Mouse (Mus musculus) midbrain, embryonic 13.5 days (tissue): ENCODE data around the gene Svip. TPM values are rescaled to one million over a fixed set of nuclear protein-coding genes. Genes with fewer than 3 reads are reported as not detected.

Experiments used
- ATAC-seq: fragments of 200-750 bp; cut with Nextera tagmentation; 2 replicates; pipeline ENCODE4 v1.8.0; 2017; ENCODE audit warnings: mild to moderate bottlenecking, moderate TSS enrichment, moderate library complexity
- H3K27ac ChIP-seq: fragments of 300-500 bp; sonication (generic); 2 replicates; pipeline ENCODE4 v1.5.1; 2015; ENCODE audit warnings: inconsistent platforms, mild to moderate bottlenecking, moderate library complexity
- H3K27me3 ChIP-seq: fragments of 300-500 bp; sonication (generic); 2 replicates; pipeline ENCODE4 v1.6.1; 2015; ENCODE audit warnings: mild to moderate bottlenecking, inconsistent platforms
- H3K36me3 ChIP-seq: fragments of 300-500 bp; sonication (generic); 2 replicates; pipeline ENCODE4 v1.6.1; 2015; ENCODE audit warnings: mild to moderate bottlenecking, inconsistent platforms
- H3K4me1 ChIP-seq: fragments of 300-500 bp; sonication (generic); replicated peaks from 2 replicates; pipeline ENCODE4 v1.6.1; 2015; ENCODE audit warnings: inconsistent platforms
- H3K4me2 ChIP-seq: fragments of 300-500 bp; sonication (generic); replicated peaks from 2 replicates; pipeline ENCODE4 v1.6.1; 2015; ENCODE audit warnings: moderate library complexity, mild to moderate bottlenecking, inconsistent platforms
- H3K4me3 ChIP-seq: fragments of 300-500 bp; sonication (generic); replicated peaks from 2 replicates; pipeline ENCODE4 v1.5.1; 2015; ENCODE audit warnings: mild to moderate bottlenecking, inconsistent platforms
- H3K9ac ChIP-seq: fragments of 300-500 bp; sonication (generic); replicated peaks from 2 replicates; pipeline ENCODE4 v1.6.1; 2015; ENCODE audit warnings: mild to moderate bottlenecking, inconsistent platforms
- H3K9me3 ChIP-seq: fragments of 300-500 bp; sonication (generic); 2 replicates; pipeline ENCODE4 v1.6.1; 2016; ENCODE audit warnings: mild to moderate bottlenecking, inconsistent platforms
- WGBS: fragments of 180-500 bp; shearing (Covaris S2); methylation state at CpG from one replicate; pipeline ENCODE4 v1.1.7; 2015; 5-methylcytosine and 5-hydroxymethylcytosine counted together
- polyA plus RNA-seq: library from polyadenylated mRNA; unstranded; fragments of >200 nt; fragmentation: Nextera tagmentation; extraction: Ambion mirVana; gene quantifications from 2 replicates; pipeline ENCODE4 v1.2.1, GENCODE M21; 2015

Svip gene
- polyA plus RNA-seq, 1 experiment from 2014 or later: 17.1 TPM

GRCm38 (mm10) chr7:51985763-51986162 lies 20.1 kb downstream of the Svip start:
- no peak overlapping the region for H3K27ac ChIP-seq
- WGBS: 77% methylated on average over 6 of the region's 6 CpGs
- H3K9ac ChIP-seq: no peak overlapping the region
- H3K4me2 ChIP-seq: no peak overlapping the region
- no peak for ATAC-seq
- no peak overlapping the region for H3K4me3 ChIP-seq
- H3K27me3 ChIP-seq: no peaks in the 10 kb centered on the region
- H3K4me1 ChIP-seq: no peaks in the 10 kb centered on the region
- no peaks in the 10 kb centered on the region for H3K36me3 ChIP-seq
- no peaks in the 10 kb centered on the region for H3K9me3 ChIP-seq

- WGBS: 24% methylated on average over 1 of the region's 1 CpGs
These were observed 23.5 kb downstream of the Svip start for GRCm38 (mm10) chr7:51982303-51982702.

DNA sequence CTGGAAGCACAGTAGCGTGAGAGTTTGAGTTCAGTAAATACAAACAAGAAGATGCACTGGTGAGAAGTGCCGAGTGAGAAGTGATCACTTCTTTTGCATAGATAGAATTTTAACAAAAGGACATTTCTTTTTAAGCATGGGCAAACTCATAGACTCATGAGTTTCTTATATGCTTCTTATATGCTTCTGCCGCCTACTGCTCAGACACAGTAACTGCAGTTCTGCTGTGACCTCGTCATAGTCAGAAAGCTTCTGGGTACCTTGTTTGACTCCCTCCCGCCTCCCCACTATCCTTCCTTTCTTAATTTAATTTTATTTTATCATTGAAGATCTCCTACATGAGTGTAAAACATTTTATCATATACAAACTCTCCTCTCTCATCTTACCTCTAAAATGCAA lies 26.5 kb downstream of the Svip start:
- ATAC-seq: no peak
- H3K36me3 ChIP-seq: no peaks in the 10 kb centered on the region
- H3K4me2 ChIP-seq: no peak overlapping the region
- H3K4me3 ChIP-seq: no peak overlapping the region
- no peak overlapping the region for H3K27ac ChIP-seq
- no peak overlapping the region for H3K9ac ChIP-seq
- H3K27me3 ChIP-seq: no peaks in the 10 kb centered on the region
- H3K4me1 ChIP-seq: peaks cover 9% of the 10 kb centered on the region
- H3K9me3 ChIP-seq: no peaks in the 10 kb centered on the region
- WGBS: 50% methylated on average over 5 of the region's 5 CpGs

More at GRCm38 (mm10) chr7:51982303-51982702, 23.5 kb downstream of the Svip start:
- Histone ChIP-seq H3K36me3 (no peaks in the 10 kb centered on the region), H3K4me1 (no peaks in the 10 kb centered on the region), H3K4me3 (no peak overlapping the region), H3K27ac (no peak overlapping the region), H3K9me3 (no peaks in the 10 kb centered on the region), H3K4me2 (no peak overlapping the region), H3K27me3 (no peaks in the 10 kb centered on the region), H3K9ac (no peak overlapping the region)
- no peak for ATAC-seq

GRCm38 (mm10) chr7:51975181-51975580 lies 30.6 kb downstream of the Svip start:
- H3K4me1 ChIP-seq: peaks cover 16% of the 10 kb centered on the region
- no peak overlapping the region for H3K4me3 ChIP-seq
- WGBS: 48% methylated on average over 6 of the region's 6 CpGs
- peak overlapping the region; percentile 15; the same call in 1 of the 2 replicates for H3K27ac ChIP-seq
- peak; percentile 49; the same call in 1 of the 2 replicates for ATAC-seq
- no peaks in the 10 kb centered on the region for H3K9me3 ChIP-seq
- H3K9ac ChIP-seq: no peak overlapping the region
- H3K36me3 ChIP-seq: no peaks in the 10 kb centered on the region
- no peak overlapping the region for H3K4me2 ChIP-seq
- H3K27me3 ChIP-seq: no peaks in the 10 kb centered on the region

GRCm38 (mm10) chr7:51973526-51973925 lies 32.3 kb downstream of the Svip start:
- no peaks in the 10 kb centered on the region for H3K27me3 ChIP-seq
- H3K4me3 ChIP-seq: no peak overlapping the region
- H3K36me3 ChIP-seq: no peaks in the 10 kb centered on the region
- H3K9ac ChIP-seq: no peak overlapping the region
- no peaks in the 10 kb centered on the region for H3K9me3 ChIP-seq
- peak; percentile 3; the same call in 1 of the 2 replicates for ATAC-seq
- no peak overlapping the region for H3K27ac ChIP-seq
- 72% methylated on average over 2 of the region's 2 CpGs for WGBS
- no peak overlapping the region for H3K4me2 ChIP-seq
- H3K4me1 ChIP-seq: peaks cover 16% of the 10 kb centered on the region

GRCm38 (mm10) chr7:51973091-51973490 lies 32.7 kb downstream of the Svip start:
- Histone ChIP-seq H3K4me1 (peaks cover 16% of the 10 kb centered on the region), H3K27me3 (no peaks in the 10 kb centered on the region), H3K9me3 (no peaks in the 10 kb centered on the region), H3K36me3 (no peaks in the 10 kb centered on the region), H3K4me2 (no peak overlapping the region), H3K4me3 (no peak overlapping the region), H3K27ac (peak overlapping the region; percentile 39; the same call in 1 of the 2 replicates), H3K9ac (no peak overlapping the region)
- ATAC-seq: peak; percentile 46; the same call in 1 of the 2 replicates
- WGBS: 76% methylated on average over 5 of the region's 5 CpGs

- no peak overlapping the region for H3K9ac ChIP-seq
- no peaks in the 10 kb centered on the region for H3K36me3 ChIP-seq
- H3K4me3 ChIP-seq: no peak overlapping the region
- peak; percentile 61 for ATAC-seq
- H3K27me3 ChIP-seq: no peaks in the 10 kb centered on the region
- no peaks in the 10 kb centered on the region for H3K9me3 ChIP-seq
- H3K4me1 ChIP-seq: peaks cover 16% of the 10 kb centered on the region
- peak overlapping the region; percentile 71 for H3K27ac ChIP-seq
- no peak overlapping the region for H3K4me2 ChIP-seq
- 34% methylated on average over 6 of the region's 6 CpGs for WGBS
These were observed 33.5 kb downstream of the Svip start for GRCm38 (mm10) chr7:51972252-51972855.

DNA sequence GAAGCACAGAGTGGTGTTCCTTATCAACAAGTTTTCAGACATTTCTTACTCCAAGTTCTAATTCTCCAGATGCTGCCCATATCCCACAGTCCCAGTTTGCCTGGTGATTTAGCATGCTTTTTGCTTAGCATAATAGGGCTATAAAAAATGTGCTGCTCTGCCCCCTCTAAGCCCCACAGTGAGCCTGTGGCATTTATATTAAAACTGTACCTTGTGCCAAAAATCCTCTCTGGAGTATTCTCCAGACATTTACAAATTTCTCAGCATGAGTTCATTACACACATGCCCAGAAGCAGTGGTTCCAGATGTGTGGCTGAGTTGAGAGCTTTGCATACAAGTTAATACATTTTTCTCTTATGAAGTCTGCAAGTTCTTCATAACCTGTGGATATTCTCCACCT lies 36.4 kb downstream of the Svip start:
- H3K4me3 ChIP-seq: no peak overlapping the region
- no peak for ATAC-seq
- H3K36me3 ChIP-seq: no peaks in the 10 kb centered on the region
- H3K9ac ChIP-seq: no peak overlapping the region
- no peaks in the 10 kb centered on the region for H3K27me3 ChIP-seq
- no peak overlapping the region for H3K4me2 ChIP-seq
- no peaks in the 10 kb centered on the region for H3K9me3 ChIP-seq
- H3K27ac ChIP-seq: no peak overlapping the region
- peaks cover 7% of the 10 kb centered on the region; the same call in 1 of the 2 replicates for H3K4me1 ChIP-seq

DNA sequence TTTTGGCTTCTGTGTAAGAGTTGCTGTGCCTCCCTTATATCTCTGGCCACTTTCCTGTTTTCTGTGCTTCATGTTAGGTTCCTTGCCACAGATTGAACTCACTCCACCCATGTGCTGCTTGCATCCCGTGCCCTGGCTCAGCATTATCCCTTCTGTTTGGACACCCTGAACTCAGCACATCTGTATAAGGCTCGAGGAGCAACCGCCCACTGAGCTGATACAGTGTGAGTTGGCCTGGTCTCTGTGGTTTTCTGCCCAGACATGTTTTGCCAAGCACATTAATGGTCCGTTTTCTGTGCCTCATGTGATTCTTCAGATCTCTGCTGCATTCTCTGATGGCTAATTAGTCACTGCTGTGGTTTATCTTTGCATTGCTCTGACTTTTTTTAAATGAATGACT lies 38.2 kb downstream of the Svip start:
- no peak overlapping the region for H3K9ac ChIP-seq
- H3K4me2 ChIP-seq: no peak overlapping the region
- ATAC-seq: no peak
- 88% methylated on average over 4 of the region's 4 CpGs for WGBS
- no peaks in the 10 kb centered on the region for H3K9me3 ChIP-seq
- 0 out of 2 replicates have a peak overlapping the region, but pooled peaks have one; percentile 30 for H3K27ac ChIP-seq
- peaks cover 10% of the 10 kb centered on the region for H3K4me1 ChIP-seq
- no peaks in the 10 kb centered on the region for H3K27me3 ChIP-seq
- no peak overlapping the region for H3K4me3 ChIP-seq
- no peaks in the 10 kb centered on the region for H3K36me3 ChIP-seq

DNA sequence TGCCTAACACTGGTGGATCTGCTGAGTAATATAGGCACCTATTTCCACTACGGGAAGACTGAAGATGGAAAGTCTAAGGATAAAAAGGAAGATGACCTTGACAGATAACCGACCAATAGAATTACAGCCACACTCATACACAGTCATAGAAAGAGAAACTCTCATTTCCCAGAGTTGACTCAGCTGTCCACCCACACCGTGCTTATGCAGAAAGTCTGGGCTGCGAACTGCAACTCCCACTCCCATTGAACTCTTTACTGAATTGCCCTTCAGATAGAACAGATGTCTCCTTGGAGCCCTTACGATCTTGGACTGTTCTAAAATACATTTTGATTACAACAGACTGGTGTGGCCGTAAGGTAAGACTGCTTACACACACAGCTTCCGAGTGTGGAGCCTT lies 41.1 kb downstream of the Svip start:
- Histone ChIP-seq H3K9ac (no peak overlapping the region), H3K4me2 (no peak overlapping the region), H3K4me3 (no peak overlapping the region), H3K27ac (no peak overlapping the region), H3K9me3 (no peaks in the 10 kb centered on the region), H3K36me3 (no peaks in the 10 kb centered on the region), H3K4me1 (peaks cover 30% of the 10 kb centered on the region), H3K27me3 (no peaks in the 10 kb centered on the region)
- WGBS: 92% methylated on average over 7 of the region's 7 CpGs
- no peak for ATAC-seq

GRCm38 (mm10) chr7:51962219-51962952 lies 43.4 kb downstream of the Svip start:
- H3K4me2 ChIP-seq: no peak overlapping the region
- H3K4me3 ChIP-seq: no peak overlapping the region
- peak; percentile 52 for ATAC-seq
- H3K9ac ChIP-seq: no peak overlapping the region
- no peaks in the 10 kb centered on the region for H3K9me3 ChIP-seq
- peaks cover 32% of the 10 kb centered on the region for H3K4me1 ChIP-seq
- peak overlapping the region; percentile 79 for H3K27ac ChIP-seq
- no peaks in the 10 kb centered on the region for H3K27me3 ChIP-seq
- 41% methylated on average over 10 of the region's 10 CpGs for whole genome bisulfite sequencing
- no peaks in the 10 kb centered on the region for H3K36me3 ChIP-seq

GRCm38 (mm10) chr7:51960698-51961374 lies 45.0 kb downstream of the Svip start:
- Histone ChIP-seq H3K4me2 (no peak overlapping the region), H3K27me3 (no peaks in the 10 kb centered on the region)

More at GRCm38 (mm10) chr7:51960698-51961374, 45.0 kb downstream of the Svip start:
- peak overlapping the region; percentile 68; the same call in 1 of the 2 replicates for H3K27ac ChIP-seq
- peak; percentile 88 for ATAC-seq
- WGBS: 42% methylated on average over 6 of the region's 6 CpGs
- H3K4me1 ChIP-seq: peaks cover 35% of the 10 kb centered on the region
- no peak overlapping the region for H3K4me3 ChIP-seq
- H3K9ac ChIP-seq: no peak overlapping the region
- H3K9me3 ChIP-seq: no peaks in the 10 kb centered on the region
- H3K36me3 ChIP-seq: no peaks in the 10 kb centered on the region
